Mouse (Mus musculus) MEL (cell line): ENCODE results near the gene Kiss1r.

ENCODE experiments used
- CTCF ChIP-seq, 3 experiments: IDR thresholded peaks in 2 of 3; conservative IDR thresholded peaks in 1 of 3; 2 replicates each; pipeline ENCODE4 v1.5.1; 2011 to 2012; ENCODE audit warnings: low read length in 3 of 3, low read depth in 2 of 3, mild to moderate bottlenecking in 2 of 3, improper control_type of control experiment in 1 of 3, inconsistent platforms in 1 of 3, mixed read lengths in 1 of 3, moderate library complexity in 1 of 3; ENCODE audit not compliant: control insufficient read depth in 1 of 3, insufficient read depth in 1 of 3, poor library complexity in 1 of 3, severe bottlenecking in 1 of 3
- EP300 ChIP-seq, 2 experiments: IDR thresholded peaks; 2 replicates each; pipeline ENCODE4 v1.6.1; 2011; ENCODE audit warnings: improper control_type of control experiment in 2 of 2, low read length in 2 of 2, low read depth in 1 of 2, mild to moderate bottlenecking in 1 of 2
- HCFC1 ChIP-seq: IDR thresholded peaks from 2 replicates; pipeline ENCODE4 v1.6.1; 2012; ENCODE audit warnings: low read depth, mild to moderate bottlenecking, inconsistent platforms, low read length, improper control_type of control experiment, moderate library complexity
- MAFK ChIP-seq: IDR thresholded peaks from 2 replicates; pipeline ENCODE4 v1.6.1; 2011; ENCODE audit warnings: low read depth, mild to moderate bottlenecking, low read length, improper control_type of control experiment, borderline replicate concordance
- MAX ChIP-seq: IDR thresholded peaks from 2 replicates; pipeline ENCODE4 v1.6.1; 2011; ENCODE audit warnings: low read length, improper control_type of control experiment
- MXI1 ChIP-seq: IDR thresholded peaks from 2 replicates; pipeline ENCODE4 v1.6.1; 2011; ENCODE audit warnings: mild to moderate bottlenecking, low read depth, low read length, improper control_type of control experiment
- POLR2A ChIP-seq, 2 experiments: IDR thresholded peaks; 2 replicates each; pipeline ENCODE4 v1.6.1; 2011 to 2012; ENCODE audit warnings: low read length in 2 of 2, mild to moderate bottlenecking in 2 of 2, control low read depth in 1 of 2, improper control_type of control experiment in 1 of 2, low read depth in 1 of 2, moderate library complexity in 1 of 2; ENCODE audit not compliant: control insufficient read depth in 1 of 2, insufficient read depth in 1 of 2, poor library complexity in 1 of 2
- SIN3A ChIP-seq: IDR thresholded peaks from 2 replicates; pipeline ENCODE4 v1.6.1; 2012; ENCODE audit warnings: low read length, improper control_type of control experiment, inconsistent platforms
- USF1 ChIP-seq: IDR thresholded peaks from 2 replicates; pipeline ENCODE4 v1.6.1; 2014; ENCODE audit warnings: low read depth, mild to moderate bottlenecking, inconsistent platforms, low read length, improper control_type of control experiment, moderate library complexity

DNA sequence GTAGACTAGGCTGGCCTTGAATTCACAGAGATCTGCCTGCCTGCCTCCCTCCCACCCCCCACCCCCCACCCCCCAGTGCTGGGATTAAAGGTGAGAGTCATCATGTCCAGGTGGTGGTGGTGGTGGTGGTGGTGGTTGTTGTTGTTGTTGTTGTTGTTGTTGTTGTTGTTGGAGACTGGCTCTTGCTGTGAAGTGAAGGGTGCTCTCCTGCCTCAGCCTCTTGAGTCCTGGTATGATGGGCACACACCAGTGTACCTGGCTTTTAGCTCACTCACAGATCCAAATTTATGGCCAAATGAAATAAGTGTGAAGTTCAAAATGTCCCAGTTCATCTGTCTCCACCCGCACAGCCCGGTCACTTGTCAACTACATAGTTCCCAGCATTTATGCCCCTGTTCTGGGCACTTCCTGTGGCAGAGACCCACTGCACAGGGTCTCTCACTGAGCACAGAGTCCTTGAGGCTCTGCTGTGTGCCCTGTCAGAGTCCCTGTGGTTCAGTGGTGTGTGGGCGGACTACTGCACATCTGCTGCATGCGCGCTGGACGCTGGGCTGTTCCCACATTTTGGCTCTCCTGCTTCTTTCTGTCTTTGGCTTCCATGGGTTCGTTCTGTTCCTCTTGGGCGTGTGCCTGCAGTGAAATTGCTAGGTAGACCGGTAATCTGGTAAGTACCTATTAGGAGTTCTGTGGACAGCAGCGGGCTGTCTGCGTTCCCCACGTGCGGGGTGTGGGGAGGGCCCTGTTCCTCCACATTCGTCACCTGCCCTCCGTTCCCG lies 18.2 kb downstream of the Kiss1r start:
- no peak for TF ChIP-seq SIN3A
- TF ChIP-seq HCFC1: no peak
- TF ChIP-seq MAFK: no peak
- TF ChIP-seq MAX: no peak
- no peak for TF ChIP-seq USF1
- TF ChIP-seq EP300 (IDR thresholded peaks at IDR 0.05; ENCODE audit: low read depth in 1 of 2, low read length in 2 of 2): no peak
- no peak for TF ChIP-seq POLR2A (IDR thresholded peaks at IDR 0.05; ENCODE audit: control insufficient read depth in 1 of 2, insufficient read depth in 1 of 2, low read depth in 1 of 2, low read length in 2 of 2, poor library complexity in 1 of 2)
- TF ChIP-seq CTCF (IDR thresholded peaks at IDR 0.05 in 2 of 3, conservative IDR thresholded peaks at IDR 0.05 in 1 of 3; ENCODE audit: control insufficient read depth in 1 of 3, insufficient read depth in 1 of 3, low read depth in 2 of 3, low read length in 3 of 3, poor library complexity in 1 of 3, severe bottlenecking in 1 of 3): no peak
- no peak for TF ChIP-seq MXI1
